Mouse (Mus musculus) heart, embryonic 14.5 days (tissue): ENCODE measurements at regions not wholly inside any gene's neighbourhood (a gene's known extent, or its start where the extent isn't known, plus 50 kb on each side); places are given as distances from the start of the nearest gene placed in this dataset.
"Not testable (repeated sequence)": the region's sequence is repeated elsewhere in the genome, so short reads cannot be mapped to it uniquely, and the experiment has no call there.

Source experiments
- ATAC-seq: fragments of 200-750 bp; cut with Nextera tagmentation; 2 replicates; pipeline ENCODE4 v1.8.0; 2017; ENCODE audit warnings: low read depth, moderate TSS enrichment; ENCODE audit not compliant: insufficient number of reproducible peaks, insufficient read depth, low FRiP score
- H3K27ac ChIP-seq, 2 experiments: fragments of 200-500 bp in 1 of 2; fragments of 300-500 bp in 1 of 2; sonication (generic) in 1 of 2; replicated peaks in 1 of 2; 2 replicates each; pipeline ENCODE4 v1.5.1; 2012 to 2014; ENCODE audit warnings: low read depth in 2 of 2, low read length in 2 of 2, control low read depth in 1 of 2, mild to moderate bottlenecking in 1 of 2, mixed read lengths in 1 of 2; ENCODE audit not compliant: control insufficient read depth in 1 of 2, insufficient read depth in 1 of 2
- H3K27me3 ChIP-seq: fragments of 300-500 bp; sonication (generic); 2 replicates; pipeline ENCODE4 v1.6.1; 2014; ENCODE audit warnings: mild to moderate bottlenecking, low read length, control low read depth; ENCODE audit not compliant: control insufficient read depth, insufficient read depth
- H3K36me3 ChIP-seq: fragments of 300-500 bp; sonication (generic); 2 replicates; pipeline ENCODE4 v1.6.1; 2014; ENCODE audit warnings: mild to moderate bottlenecking, control low read depth, low read length, mixed read lengths; ENCODE audit not compliant: control insufficient read depth, insufficient read depth
- H3K4me1 ChIP-seq, 2 experiments: fragments of 200-500 bp in 1 of 2; fragments of 300-500 bp in 1 of 2; sonication (generic) in 1 of 2; 2 replicates each; pipeline ENCODE4 v1.6.1; 2012 to 2014; ENCODE audit warnings: low read length in 2 of 2, control low read depth in 1 of 2, mixed read lengths in 1 of 2; ENCODE audit not compliant: control insufficient read depth in 2 of 2, insufficient read depth in 2 of 2
- H3K4me2 ChIP-seq: fragments of 300-500 bp; sonication (generic); 2 replicates; pipeline ENCODE4 v1.6.1; 2014; ENCODE audit warnings: mild to moderate bottlenecking, low read length
- H3K4me3 ChIP-seq, 2 experiments: fragments of 200-500 bp in 1 of 2; fragments of 300-500 bp in 1 of 2; sonication (generic) in 1 of 2; 2 replicates each; pipeline ENCODE4 v1.5.1; 2012 to 2014; ENCODE audit warnings: low read length in 2 of 2, mild to moderate bottlenecking in 2 of 2, control low read depth in 1 of 2, low read depth in 1 of 2, moderate library complexity in 1 of 2; ENCODE audit not compliant: control insufficient read depth in 1 of 2, insufficient read depth in 1 of 2
- H3K9ac ChIP-seq: fragments of 300-500 bp; sonication (generic); 2 replicates; pipeline ENCODE4 v1.6.1; 2014; ENCODE audit warnings: mild to moderate bottlenecking, low read length
- H3K9me3 ChIP-seq: fragments of 300-500 bp; sonication (generic); 2 replicates; pipeline ENCODE4 v1.6.1; 2016; ENCODE audit warnings: low read length, control low read depth; ENCODE audit not compliant: control insufficient read depth
- WGBS: fragments of 180-500 bp; shearing (Covaris S2); extraction: QIAGEN DNeasy Blood & Tissue Kit; methylation state at CpG from one replicate; pipeline ENCODE4 v1.1.7; 2014; 5-methylcytosine and 5-hydroxymethylcytosine counted together

GRCm38 (mm10) chr10:118923473-118924185, 53.6 kb upstream of the Dyrk2 start:
- Histone ChIP-seq H3K27ac (no peak overlapping the region), H3K36me3 (no peaks in the 10 kb centered on the region), H3K27me3 (no peaks in the 10 kb centered on the region; the same call in 1 of the 2 replicates), H3K4me1 (peaks cover 3 to 5% of the 10 kb centered on the region in 2 experiments; a peak in 1 of 4 replicates), H3K9ac (no peak overlapping the region), H3K4me3 (no peak overlapping the region), H3K4me2 (no peak overlapping the region), H3K9me3 (no peaks in the 10 kb centered on the region)
- 47% methylated on average over 15 of the region's 15 CpGs for WGBS
- no peak for ATAC-seq

DNA sequence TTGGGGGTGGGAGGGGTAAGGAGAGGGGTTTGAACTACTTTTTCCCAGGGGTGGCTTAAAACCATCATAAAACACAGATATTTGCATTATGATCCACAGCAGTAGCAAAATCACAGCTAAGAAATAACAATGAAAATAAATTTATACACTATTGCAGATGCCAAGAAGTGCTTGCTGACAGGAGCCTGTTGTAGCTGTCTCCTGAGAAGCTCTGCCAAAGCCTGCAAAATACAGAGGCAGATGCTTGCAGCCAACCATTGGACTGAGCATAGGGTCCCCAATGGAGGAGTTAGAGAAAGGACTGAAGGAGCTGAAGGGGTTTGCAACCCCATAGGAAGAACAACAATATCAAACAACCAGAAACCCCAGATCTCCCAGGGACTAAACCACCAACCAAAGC, 52.1 kb upstream of the Dyrk2 start:
- H3K27me3 ChIP-seq, H3K4me2 ChIP-seq, H3K36me3 ChIP-seq, H3K9ac ChIP-seq, H3K9me3 ChIP-seq, H3K27ac ChIP-seq, ATAC-seq, H3K4me3 ChIP-seq, H3K4me1 ChIP-seq: not testable (repeated sequence)
